Mouse (Mus musculus): Measurements from ENCODE around the gene Slc26a5. TPM values are rescaled to one million over a fixed set of nuclear protein-coding genes. Genes with fewer than 3 reads are reported as not detected.

Gene Slc26a5
- total RNA-seq, 1 experiment, result 0.27 TPM

- Histone ChIP-seq H3K4me3 (ENCODE audit: insufficient read depth in 1 of 2, low read depth in 1 of 2, low read length in 2 of 2, poor library complexity in 1 of 2, severe bottlenecking in 1 of 2) (no peak overlapping the region), H3K36me3 (ENCODE audit: control insufficient read depth, insufficient read depth, low read length, poor library complexity, severe bottlenecking) (no peaks in the 10 kb centered on the region), H3K9me3 (ENCODE audit: control insufficient read depth, insufficient read depth, low read depth, low read length) (no peaks in the 10 kb centered on the region), H3K9ac (ENCODE audit: insufficient read depth, low read depth, low read length, poor library complexity, severe bottlenecking) (no peak overlapping the region), H3K4me1 (ENCODE audit: control insufficient read depth in 2 of 2, insufficient read depth in 2 of 2, low read length in 2 of 2, poor library complexity in 1 of 2) (peaks cover 0 to 4% of the 10 kb centered on the region in 2 experiments; a peak in 1 of 4 replicates), H3K27ac (ENCODE audit: insufficient read depth, low read depth, low read length, poor library complexity, severe bottlenecking) (no peak overlapping the region)
- in situ Hi-C loops (cut with MboI; ENCODE audit: low sequenced_read_pairs in 2 of 2, unreplicated experiment in 2 of 2), result no loop called here
- DNase-seq (ENCODE audit: low read depth, low spot score), result no peak
- TF ChIP-seq HCFC1 (IDR thresholded peaks at IDR 0.05; ENCODE audit: borderline replicate concordance, insufficient read depth, low read length) (no peak), MAFK (IDR thresholded peaks at IDR 0.05; ENCODE audit: insufficient read depth, low read depth, low read length) (no peak), ZNF384 (IDR thresholded peaks at IDR 0.05; ENCODE audit: low read depth, low read length) (no peak), ZC3H11A (IDR thresholded peaks at IDR 0.05; ENCODE audit: borderline replicate concordance, low read depth, low read length) (no peak), CHD2 (IDR thresholded peaks at IDR 0.05; ENCODE audit: low read depth, low read length) (no peak)
Measured at GRCm38 (mm10) chr5:21909713-21910112, 44.3 kb upstream of the Slc26a5 start.

DNA sequence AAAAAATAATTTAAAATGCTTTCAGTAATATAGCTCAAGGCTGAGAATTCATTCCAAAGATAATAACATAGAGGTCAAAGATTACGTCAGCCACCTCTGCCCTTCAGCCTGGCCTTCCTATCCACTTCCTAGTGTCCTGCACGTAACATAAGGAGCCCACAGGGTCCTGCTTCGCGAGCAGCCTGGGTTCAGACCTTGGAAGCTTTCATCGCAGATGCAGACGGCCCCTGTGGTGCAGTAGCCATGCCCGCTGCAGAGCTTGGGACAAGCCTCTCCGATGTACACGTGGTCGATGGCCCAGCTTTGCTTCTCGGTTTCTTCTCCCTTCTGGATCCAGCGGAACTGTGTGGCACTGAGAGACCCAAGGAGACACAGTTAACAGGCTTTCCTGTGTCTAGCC, 36.0 kb upstream of the Slc26a5 start:
- TF ChIP-seq ZNF384 (IDR thresholded peaks at IDR 0.05; ENCODE audit: low read depth, low read length), result no peak
- TF ChIP-seq CHD2 (IDR thresholded peaks at IDR 0.05; ENCODE audit: low read depth, low read length), result no peak
- TF ChIP-seq ZC3H11A (IDR thresholded peaks at IDR 0.05; ENCODE audit: borderline replicate concordance, low read depth, low read length), result no peak
- no peak for TF ChIP-seq HCFC1 (IDR thresholded peaks at IDR 0.05; ENCODE audit: borderline replicate concordance, insufficient read depth, low read length)
- in situ Hi-C loops (cut with MboI; ENCODE audit: low sequenced_read_pairs in 2 of 2, unreplicated experiment in 2 of 2), result no loop called here
- no peak for DNase-seq (ENCODE audit: low read depth, low spot score)
- Histone ChIP-seq H3K9ac (ENCODE audit: insufficient read depth, low read depth, low read length, poor library complexity, severe bottlenecking) (no peak overlapping the region), H3K4me1 (ENCODE audit: control insufficient read depth in 2 of 2, insufficient read depth in 2 of 2, low read length in 2 of 2, poor library complexity in 1 of 2) (peaks cover 3 to 6% of the 10 kb centered on the region in 2 experiments; a peak in 3 of 4 replicates), H3K27ac (ENCODE audit: insufficient read depth, low read depth, low read length, poor library complexity, severe bottlenecking) (no peak overlapping the region), H3K4me3 (ENCODE audit: insufficient read depth in 1 of 2, low read depth in 1 of 2, low read length in 2 of 2, poor library complexity in 1 of 2, severe bottlenecking in 1 of 2) (no peak overlapping the region), H3K9me3 (ENCODE audit: control insufficient read depth, insufficient read depth, low read depth, low read length) (no peaks in the 10 kb centered on the region), H3K36me3 (ENCODE audit: control insufficient read depth, insufficient read depth, low read length, poor library complexity, severe bottlenecking) (no peaks in the 10 kb centered on the region)

DNA sequence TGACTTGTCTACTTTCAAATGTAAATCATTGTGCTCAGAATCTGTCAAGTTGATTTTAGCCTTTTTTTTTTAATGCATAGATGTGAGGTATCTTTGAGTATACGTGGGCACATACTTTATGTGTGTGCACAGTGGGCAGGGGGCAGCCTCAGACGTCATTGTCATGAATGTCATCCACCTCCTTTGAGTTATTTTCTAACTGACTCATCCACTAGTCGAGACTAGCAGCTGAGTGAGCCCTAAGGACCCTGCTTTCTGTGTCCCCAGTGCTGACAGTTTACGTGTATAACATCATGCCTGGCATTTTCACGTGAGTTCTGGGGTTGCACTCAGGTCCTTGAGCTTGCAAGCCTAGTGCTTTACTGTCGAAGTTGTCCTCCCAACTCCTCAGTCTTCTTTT, 35.5 kb upstream of the Slc26a5 start:
- TF ChIP-seq ZC3H11A (IDR thresholded peaks at IDR 0.05; ENCODE audit: borderline replicate concordance, low read depth, low read length), result no peak
- TF ChIP-seq MAFK (IDR thresholded peaks at IDR 0.05; ENCODE audit: insufficient read depth, low read depth, low read length), result no peak
- no peak for TF ChIP-seq CHD2 (IDR thresholded peaks at IDR 0.05; ENCODE audit: low read depth, low read length)
- no peak for TF ChIP-seq ZNF384 (IDR thresholded peaks at IDR 0.05; ENCODE audit: low read depth, low read length)
- TF ChIP-seq HCFC1 (IDR thresholded peaks at IDR 0.05; ENCODE audit: borderline replicate concordance, insufficient read depth, low read length), result no peak
- H3K36me3 ChIP-seq (ENCODE audit: control insufficient read depth, insufficient read depth, low read length, poor library complexity, severe bottlenecking), result no peaks in the 10 kb centered on the region
- H3K9me3 ChIP-seq (ENCODE audit: control insufficient read depth, insufficient read depth, low read depth, low read length), result no peaks in the 10 kb centered on the region
- no peak overlapping the region for H3K27ac ChIP-seq (ENCODE audit: insufficient read depth, low read depth, low read length, poor library complexity, severe bottlenecking)
- H3K4me3 ChIP-seq (ENCODE audit: insufficient read depth in 1 of 2, low read depth in 1 of 2, low read length in 2 of 2, poor library complexity in 1 of 2, severe bottlenecking in 1 of 2), result no peak overlapping the region
- H3K9ac ChIP-seq (ENCODE audit: insufficient read depth, low read depth, low read length, poor library complexity, severe bottlenecking), result no peak overlapping the region
- DNase-seq (ENCODE audit: low read depth, low spot score), result no peak
- peaks cover 3 to 6% of the 10 kb centered on the region in 2 experiments; a peak in 3 of 4 replicates for H3K4me1 ChIP-seq (ENCODE audit: control insufficient read depth in 2 of 2, insufficient read depth in 2 of 2, low read length in 2 of 2, poor library complexity in 1 of 2)
- in situ Hi-C loops (cut with MboI; ENCODE audit: low sequenced_read_pairs in 2 of 2, unreplicated experiment in 2 of 2), result no loop called here

DNA sequence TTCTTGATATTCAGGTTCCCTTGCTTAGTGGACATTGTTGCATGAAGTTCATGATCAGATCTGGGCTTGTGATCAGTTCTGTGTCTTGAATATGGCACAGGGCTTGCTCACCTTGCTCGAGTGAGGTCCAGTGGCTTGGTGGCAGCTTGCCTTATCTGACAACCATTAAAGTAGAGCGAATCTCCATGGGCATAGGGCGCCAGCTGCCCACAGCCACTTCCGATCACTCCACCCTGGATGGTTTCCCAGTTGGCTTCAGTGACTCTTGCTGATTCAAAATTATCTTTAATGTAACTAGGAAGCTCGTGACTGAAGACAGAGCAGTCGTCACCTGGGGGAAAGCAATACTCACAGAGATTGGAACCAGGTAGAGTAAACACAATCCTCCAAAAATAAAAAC, 33.5 kb upstream of the Slc26a5 start:
- no peaks in the 10 kb centered on the region for H3K9me3 ChIP-seq (ENCODE audit: control insufficient read depth, insufficient read depth, low read depth, low read length)
- DNase-seq (ENCODE audit: low read depth, low spot score), result no peak

DNA sequence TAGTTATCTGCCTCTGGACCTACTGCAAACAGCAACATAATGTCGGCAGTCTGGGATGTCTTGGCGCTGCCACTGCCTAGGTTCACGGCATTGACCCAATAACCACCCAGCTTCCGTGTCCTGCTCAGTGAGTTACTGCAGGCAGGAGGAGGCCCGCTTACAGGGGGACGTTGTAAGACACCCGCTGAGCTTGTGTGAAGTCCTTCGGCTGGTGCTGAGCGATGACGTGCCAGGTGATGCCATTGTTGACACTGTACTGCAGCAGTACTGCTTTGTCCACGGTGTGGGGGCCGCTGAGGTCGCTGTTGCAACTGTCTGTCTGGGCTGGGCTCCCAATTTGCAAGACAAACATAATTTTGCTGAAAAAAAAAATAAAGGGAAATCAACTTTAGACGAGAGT, 31.2 kb upstream of the Slc26a5 start:
- Histone ChIP-seq H3K27ac (ENCODE audit: insufficient read depth, low read depth, low read length, poor library complexity, severe bottlenecking) (no peak overlapping the region), H3K9ac (ENCODE audit: insufficient read depth, low read depth, low read length, poor library complexity, severe bottlenecking) (no peak overlapping the region), H3K4me3 (ENCODE audit: insufficient read depth in 1 of 2, low read depth in 1 of 2, low read length in 2 of 2, poor library complexity in 1 of 2, severe bottlenecking in 1 of 2) (no peak overlapping the region), H3K36me3 (ENCODE audit: control insufficient read depth, insufficient read depth, low read length, poor library complexity, severe bottlenecking) (no peaks in the 10 kb centered on the region), H3K4me1 (ENCODE audit: control insufficient read depth in 2 of 2, insufficient read depth in 2 of 2, low read length in 2 of 2, poor library complexity in 1 of 2) (peaks cover 3 to 8% of the 10 kb centered on the region in 2 experiments; a peak in 3 of 4 replicates), H3K9me3 (ENCODE audit: control insufficient read depth, insufficient read depth, low read depth, low read length) (no peaks in the 10 kb centered on the region)
- in situ Hi-C loops (cut with MboI; ENCODE audit: low sequenced_read_pairs in 2 of 2, unreplicated experiment in 2 of 2), result no loop called here
- no peak for TF ChIP-seq CHD2 (IDR thresholded peaks at IDR 0.05; ENCODE audit: low read depth, low read length)
- TF ChIP-seq MAFK (IDR thresholded peaks at IDR 0.05; ENCODE audit: insufficient read depth, low read depth, low read length), result no peak
- TF ChIP-seq ZNF384 (IDR thresholded peaks at IDR 0.05; ENCODE audit: low read depth, low read length), result no peak
- TF ChIP-seq HCFC1 (IDR thresholded peaks at IDR 0.05; ENCODE audit: borderline replicate concordance, insufficient read depth, low read length), result no peak
- TF ChIP-seq ZC3H11A (IDR thresholded peaks at IDR 0.05; ENCODE audit: borderline replicate concordance, low read depth, low read length), result no peak
- DNase-seq (ENCODE audit: low read depth, low spot score), result no peak

More for the DNA sequence above, 33.5 kb upstream of the Slc26a5 start:
- H3K4me1 ChIP-seq (ENCODE audit: control insufficient read depth in 2 of 2, insufficient read depth in 2 of 2, low read length in 2 of 2, poor library complexity in 1 of 2), result peaks cover 3 to 8% of the 10 kb centered on the region in 2 experiments; a peak in 3 of 4 replicates
- no peak overlapping the region for H3K27ac ChIP-seq (ENCODE audit: insufficient read depth, low read depth, low read length, poor library complexity, severe bottlenecking)
- no peak overlapping the region for H3K9ac ChIP-seq (ENCODE audit: insufficient read depth, low read depth, low read length, poor library complexity, severe bottlenecking)
- in situ Hi-C loops (cut with MboI; ENCODE audit: low sequenced_read_pairs in 2 of 2, unreplicated experiment in 2 of 2), result no loop called here
- no peaks in the 10 kb centered on the region for H3K36me3 ChIP-seq (ENCODE audit: control insufficient read depth, insufficient read depth, low read length, poor library complexity, severe bottlenecking)
- no peak overlapping the region for H3K4me3 ChIP-seq (ENCODE audit: insufficient read depth in 1 of 2, low read depth in 1 of 2, low read length in 2 of 2, poor library complexity in 1 of 2, severe bottlenecking in 1 of 2)
- TF ChIP-seq ZC3H11A (IDR thresholded peaks at IDR 0.05; ENCODE audit: borderline replicate concordance, low read depth, low read length) (no peak), CHD2 (IDR thresholded peaks at IDR 0.05; ENCODE audit: low read depth, low read length) (no peak), ZNF384 (IDR thresholded peaks at IDR 0.05; ENCODE audit: low read depth, low read length) (no peak), MAFK (IDR thresholded peaks at IDR 0.05; ENCODE audit: insufficient read depth, low read depth, low read length) (no peak), HCFC1 (IDR thresholded peaks at IDR 0.05; ENCODE audit: borderline replicate concordance, insufficient read depth, low read length) (no peak)

Data from ES-E14 (cell line).